Mouse (Mus musculus): Measurements from ENCODE around the gene Elane. TPM values are rescaled to one million over a fixed set of nuclear protein-coding genes. Genes with fewer than 3 reads are reported as not detected.

The Elane gene
- polyA plus RNA-seq, 1 experiment from 2014 or later = 0.40 TPM

Small RNA genes lying within 50 kb of the gene (microRNA-seq; reads per million reads assigned to microRNA genes)
- not detected for gene Mir6910

Other genes with a start within 250 kb of the Elane start
- gene Shc2, start 248.3 kb upstream of the Elane start, polyA plus RNA-seq (2015; fragmentation: Nextera tagmentation; extraction: Ambion mirVana) = 7.8 and 10.1 TPM in 2 replicates
- 0.12 TPM in 1 of 2 replicates, not detected in the other for gene Odf3l2, start 240.5 kb upstream of the Elane start, polyA plus RNA-seq (2015; fragmentation: Nextera tagmentation; extraction: Ambion mirVana)
- 5.4 and 5.8 TPM in 2 replicates for gene Madcam1, start 221.7 kb upstream of the Elane start, polyA plus RNA-seq (2015; fragmentation: Nextera tagmentation; extraction: Ambion mirVana)
- gene Tpgs1, start 216.9 kb upstream of the Elane start, polyA plus RNA-seq (2015; fragmentation: Nextera tagmentation; extraction: Ambion mirVana) = 54.6 and 58.9 TPM in 2 replicates
- 100 and 110 TPM in 2 replicates for gene Cdc34, start 204.1 kb upstream of the Elane start, polyA plus RNA-seq (2015; fragmentation: Nextera tagmentation; extraction: Ambion mirVana)
- gene Gzmm, start 197.2 kb upstream of the Elane start, polyA plus RNA-seq (2015; fragmentation: Nextera tagmentation; extraction: Ambion mirVana) = 0.86 and 1.3 TPM in 2 replicates
- 910 and 960 TPM in 2 replicates for gene Bsg, start 181.8 kb upstream of the Elane start, polyA plus RNA-seq (2015; fragmentation: Nextera tagmentation; extraction: Ambion mirVana)
- 0.08 TPM in 1 of 2 replicates, not detected in the other for gene Hcn2, start 169.6 kb upstream of the Elane start, polyA plus RNA-seq (2015; fragmentation: Nextera tagmentation; extraction: Ambion mirVana)
- 35.8 and 41.5 TPM in 2 replicates for gene Polrmt, start 139.7 kb upstream of the Elane start, polyA plus RNA-seq (2015; fragmentation: Nextera tagmentation; extraction: Ambion mirVana)
- gene Fgf22, start 131.2 kb upstream of the Elane start, polyA plus RNA-seq (2015; fragmentation: Nextera tagmentation; extraction: Ambion mirVana) = 0.95 and 2.2 TPM in 2 replicates
- gene Rnf126, start 119.3 kb upstream of the Elane start, polyA plus RNA-seq (2015; fragmentation: Nextera tagmentation; extraction: Ambion mirVana) = 93.2 and 104 TPM in 2 replicates
- 21.2 and 22.2 TPM in 2 replicates for gene Fstl3, start 109.0 kb upstream of the Elane start, polyA plus RNA-seq (2015; fragmentation: Nextera tagmentation; extraction: Ambion mirVana)
- 0.10 and 0.12 TPM in 2 replicates for gene Prss57, start 95.3 kb upstream of the Elane start, polyA plus RNA-seq (2015; fragmentation: Nextera tagmentation; extraction: Ambion mirVana)
- gene Palm, start 92.7 kb upstream of the Elane start, polyA plus RNA-seq (2015; fragmentation: Nextera tagmentation; extraction: Ambion mirVana) = 79.9 and 84.8 TPM in 2 replicates
- 0.56 and 1.6 TPM in 2 replicates for gene Misp, start 65.3 kb upstream of the Elane start, polyA plus RNA-seq (2015; fragmentation: Nextera tagmentation; extraction: Ambion mirVana)
- gene Ptbp1, start 31.8 kb upstream of the Elane start, polyA plus RNA-seq (2015; fragmentation: Nextera tagmentation; extraction: Ambion mirVana) = 301 and 303 TPM in 2 replicates
- gene Prtn3, start 11.8 kb upstream of the Elane start, polyA plus RNA-seq (2015; fragmentation: Nextera tagmentation; extraction: Ambion mirVana) = 3.7 and 5.1 TPM in 2 replicates
- 53.0 and 60.1 TPM in 2 replicates for gene Plppr3, start 11.6 kb upstream of the Elane start, polyA plus RNA-seq (2015; fragmentation: Nextera tagmentation; extraction: Ambion mirVana)
- 0.27 TPM in 1 of 2 replicates, not detected in the other for gene Cfd, start 4.6 kb downstream of the Elane start, polyA plus RNA-seq (2015; fragmentation: Nextera tagmentation; extraction: Ambion mirVana)
- gene Med16, start 22.7 kb downstream of the Elane start, polyA plus RNA-seq (2015; fragmentation: Nextera tagmentation; extraction: Ambion mirVana) = 35.4 and 37.7 TPM in 2 replicates
- gene Gm26602, start 24.6 kb downstream of the Elane start, polyA plus RNA-seq (2015; fragmentation: Nextera tagmentation; extraction: Ambion mirVana) = not detected in 2 replicates
- 1.0 and 1.2 TPM in 2 replicates for gene Kiss1r, start 30.7 kb downstream of the Elane start, polyA plus RNA-seq (2015; fragmentation: Nextera tagmentation; extraction: Ambion mirVana)
- 159 and 161 TPM in 2 replicates for gene R3hdm4, start 35.0 kb downstream of the Elane start, polyA plus RNA-seq (2015; fragmentation: Nextera tagmentation; extraction: Ambion mirVana)
- gene Arid3a, start 40.8 kb downstream of the Elane start, polyA plus RNA-seq (2015; fragmentation: Nextera tagmentation; extraction: Ambion mirVana) = 5.7 and 7.4 TPM in 2 replicates
- 81.7 and 83.6 TPM in 2 replicates for gene Wdr18, start 73.9 kb downstream of the Elane start, polyA plus RNA-seq (2015; fragmentation: Nextera tagmentation; extraction: Ambion mirVana)
- 0.40 and 0.64 TPM in 2 replicates for gene Grin3b, start 84.5 kb downstream of the Elane start, polyA plus RNA-seq (2015; fragmentation: Nextera tagmentation; extraction: Ambion mirVana)
- 19.3 and 20.1 TPM in 2 replicates for gene Tmem259, start 98.1 kb downstream of the Elane start, polyA plus RNA-seq (2015; fragmentation: Nextera tagmentation; extraction: Ambion mirVana)
- 264 and 270 TPM in 2 replicates for gene Cnn2, start 102.3 kb downstream of the Elane start, polyA plus RNA-seq (2015; fragmentation: Nextera tagmentation; extraction: Ambion mirVana)
- gene Abca7, start 110.2 kb downstream of the Elane start, polyA plus RNA-seq (2015; fragmentation: Nextera tagmentation; extraction: Ambion mirVana) = 3.3 and 3.4 TPM in 2 replicates
- 5.3 and 6.4 TPM in 2 replicates for gene Arhgap45, start 130.4 kb downstream of the Elane start, polyA plus RNA-seq (2015; fragmentation: Nextera tagmentation; extraction: Ambion mirVana)
- 213 and 217 TPM in 2 replicates for gene Polr2e, start 153.5 kb downstream of the Elane start, polyA plus RNA-seq (2015; fragmentation: Nextera tagmentation; extraction: Ambion mirVana)
- gene Gpx4, start 160.9 kb downstream of the Elane start, polyA plus RNA-seq (2015; fragmentation: Nextera tagmentation; extraction: Ambion mirVana) = 432 and 471 TPM in 2 replicates
- gene Sbno2, start 219.3 kb downstream of the Elane start, polyA plus RNA-seq (2015; fragmentation: Nextera tagmentation; extraction: Ambion mirVana) = 19.7 and 19.8 TPM in 2 replicates
- 15.2 and 16.6 TPM in 2 replicates for gene Stk11, start 229.6 kb downstream of the Elane start, polyA plus RNA-seq (2015; fragmentation: Nextera tagmentation; extraction: Ambion mirVana)